ENCODE assay signal across 8 mouse cellular contexts in the genomic region with DNA sequence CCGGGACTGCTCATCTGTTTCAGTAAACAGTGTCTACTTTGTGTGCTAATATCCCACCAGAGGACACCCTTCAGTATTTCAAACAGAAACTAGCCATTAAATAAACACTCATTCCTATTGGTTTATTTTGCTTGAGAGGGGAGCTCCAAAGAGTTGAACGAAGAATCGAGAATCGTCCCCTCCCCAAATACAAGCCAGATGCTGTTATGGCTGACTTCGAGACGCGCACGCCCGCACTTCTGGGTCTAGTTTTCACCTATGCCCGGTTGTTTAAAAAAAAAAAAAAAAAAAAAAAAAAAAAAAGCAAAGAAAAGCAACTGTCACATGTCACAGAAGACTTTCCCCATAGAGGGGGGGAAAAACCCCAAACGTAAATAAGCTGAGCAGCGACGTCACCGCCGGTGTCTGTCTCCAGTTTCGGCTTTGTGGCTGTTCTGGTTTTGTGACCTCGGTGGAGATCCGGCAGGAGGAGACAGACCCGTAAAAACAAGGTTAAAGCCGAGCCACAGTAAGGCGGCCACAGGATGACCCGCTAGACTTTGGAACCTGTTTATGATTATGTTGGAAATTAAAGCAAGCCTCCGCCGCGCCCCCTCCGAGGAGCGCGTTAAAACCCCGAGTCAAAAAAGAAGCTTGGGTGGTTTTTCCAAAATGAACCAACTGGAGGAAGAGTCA. TPM values are rescaled to one million over a fixed set of nuclear protein-coding genes. Genes with fewer than 3 reads are reported as not detected.
A peak's percentile ranks its signal among the peaks of the same experiment; 100 is the strongest.
DNase-seq lines count a peak whose midpoint lies in the region; ATAC-seq and TF ChIP-seq lines count a peak whose summit lies in the region.

No protein-coding gene starts in this region.

- DNase-seq in ovary, adult 18-20 months (ENCODE audit: low spot score): peak; percentile 40
- DNase-seq in ovary, postnatal 14 days (ENCODE audit: low spot score): no peak
- peak; percentile 74 to 75 for DNase-seq in lung, postnatal 4 days
- DNase-seq in spleen, adult 2 months (ENCODE audit: low read depth in 1 of 2, low spot score in 2 of 2): peak; percentile 81 to 94
- no peak for DNase-seq in layer of hippocampus, postnatal 25 days (ENCODE audit: extremely low spot score in 1 of 2, low spot score in 1 of 2)

- no peaks in the 10 kb centered on the region for H3K27me3 ChIP-seq in heart, embryonic 12.5 days (replicated peaks)
- H3K27me3 ChIP-seq in kidney, embryonic 15.5 days: no peaks in the 10 kb centered on the region
- no peaks in the 10 kb centered on the region for H3K27me3 ChIP-seq in spleen, adult 2 months (ENCODE audit: control insufficient read depth, insufficient read depth, low read length)

- TF ChIP-seq CTCF in spleen, adult 2 months (IDR thresholded peaks at IDR 0.05; ENCODE audit: extremely low read depth, insufficient read depth, insufficient read length, insufficient replicate concordance): peak; percentile 3; the same call in 1 of the 2 replicates

- H3K4me1 ChIP-seq in heart, embryonic 12.5 days (replicated peaks): peaks cover 9% of the 10 kb centered on the region
- peaks cover 25% of the 10 kb centered on the region for H3K4me1 ChIP-seq in kidney, embryonic 15.5 days
- H3K4me1 ChIP-seq in spleen, adult 2 months (ENCODE audit: control insufficient read depth, insufficient read depth, insufficient read length): peaks cover 6% of the 10 kb centered on the region

- H3K36me3 ChIP-seq in heart, embryonic 12.5 days: no peaks in the 10 kb centered on the region
- no peaks in the 10 kb centered on the region for H3K36me3 ChIP-seq in kidney, embryonic 15.5 days
- H3K36me3 ChIP-seq in spleen, adult 2 months (ENCODE audit: control insufficient read depth, insufficient read depth, low read length): no peaks in the 10 kb centered on the region

- peak overlapping the region; percentile 93 for H3K27ac ChIP-seq in heart, embryonic 12.5 days (ENCODE audit: poor library complexity, severe bottlenecking)
- peak overlapping the region; percentile 98 for H3K27ac ChIP-seq in kidney, embryonic 15.5 days
- H3K27ac ChIP-seq in spleen, adult 2 months (ENCODE audit: insufficient read depth, low read length): peak overlapping the region; percentile 88

- ATAC-seq in common myeloid progenitor, adult 5-6 weeks (replicated peaks; ENCODE audit: low read depth, poor library complexity, severe bottlenecking): peak; percentile 3
- ATAC-seq in heart, embryonic 12.5 days (ENCODE audit: insufficient number of reproducible peaks, low FRiP score): no peak
- no peak for ATAC-seq in kidney, embryonic 15.5 days (replicated peaks; ENCODE audit: low FRiP score)

- H3K9ac ChIP-seq in heart, embryonic 12.5 days: peak overlapping the region; percentile 94
- H3K9ac ChIP-seq in kidney, embryonic 15.5 days: peak overlapping the region; percentile 71

- no peaks in the 10 kb centered on the region for H3K9me3 ChIP-seq in heart, embryonic 12.5 days (replicated peaks)
- no peaks in the 10 kb centered on the region for H3K9me3 ChIP-seq in kidney, embryonic 15.5 days (replicated peaks)

- TF ChIP-seq POLR2A in spleen, adult 2 months (IDR thresholded peaks at IDR 0.05; ENCODE audit: low read depth, low read length): no peak

- H3K4me2 ChIP-seq in heart, embryonic 12.5 days: peak overlapping the region; percentile 98
- H3K4me2 ChIP-seq in kidney, embryonic 15.5 days: peak overlapping the region; percentile 94

- under 1% methylated on average over 29 of the region's 29 CpGs for WGBS in heart, embryonic 12.5 days
- under 1% methylated on average over 29 of the region's 29 CpGs for WGBS in kidney, embryonic 15.5 days
- WGBS in spleen, adult 2 months: under 1% methylated on average over 29 of the region's 29 CpGs

- H3K4me3 ChIP-seq in heart, embryonic 12.5 days: peak overlapping the region; percentile 78
- H3K4me3 ChIP-seq in kidney, embryonic 15.5 days (replicated peaks): peak overlapping the region; percentile 65
- peak overlapping the region; percentile 82 for H3K4me3 ChIP-seq in spleen, adult 2 months (ENCODE audit: extremely low read depth, insufficient read depth, insufficient read length)

RNA-seq across cellular contexts. Expression of a gene that starts 1.2 kb away (rescaled TPM):
- total RNA-seq in common myeloid progenitor, adult 5-6 weeks (2017): 40.0 and 57.5 TPM in 2 replicates
- polyA plus RNA-seq in heart, embryonic 12.5 days (2016; fragmentation: Nextera tagmentation; extraction: Ambion mirVana): 35.8 and 38.6 TPM in 2 replicates
- 87.9 and 89.6 TPM in 2 replicates for polyA plus RNA-seq in kidney, embryonic 15.5 days (2015; fragmentation: Nextera tagmentation; extraction: Ambion mirVana)
- 22.2 and 22.6 TPM in 2 replicates for polyA plus RNA-seq in spleen, adult 2 months (2012; rRNA removed)
- 1 to 10 TPM; 1.9 to 2.3 TPM for total RNA-seq in layer of hippocampus, postnatal 25 days (2021)

Comparison
In these comparisons a context has a peak if more than half of its experiments do, and no peak if none do; other contexts are left out.
1. DNase-seq: peak in ovary, adult 18-20 months (single experiment), lung, postnatal 4 days (2 of 2) and spleen, adult 2 months (2 of 2); none in ovary, postnatal 14 days (single experiment) and layer of hippocampus, postnatal 25 days (0 of 2).
2. Peak in every context shown above with its lines, with median percentiles within 50 percentile points of each other: H3K27ac ChIP-seq and H3K4me3 ChIP-seq.